Mouse (Mus musculus) heart, adult 2 months (tissue): ENCODE data around the gene Dnajc3.

Experiments used
- CTCF ChIP-seq: fragments of 200-600 bp; IDR thresholded peaks from 2 replicates; pipeline ENCODE4 v1.8.1; 2022; ENCODE audit warnings: antibody characterized with exemption, mild to moderate bottlenecking, moderate library complexity
- EP300 ChIP-seq: fragments of 200-500 bp; IDR thresholded peaks from 2 replicates; pipeline ENCODE4 v1.6.1; 2011; ENCODE audit warnings: low read depth, low read length, control low read depth; ENCODE audit not compliant: insufficient read depth
- POLR2A ChIP-seq: fragments of 200-500 bp; IDR thresholded peaks from 2 replicates; pipeline ENCODE4 v1.6.1; 2011; ENCODE audit warnings: mild to moderate bottlenecking, low read depth, low read length, control low read depth; ENCODE audit not compliant: insufficient read depth

DNA sequence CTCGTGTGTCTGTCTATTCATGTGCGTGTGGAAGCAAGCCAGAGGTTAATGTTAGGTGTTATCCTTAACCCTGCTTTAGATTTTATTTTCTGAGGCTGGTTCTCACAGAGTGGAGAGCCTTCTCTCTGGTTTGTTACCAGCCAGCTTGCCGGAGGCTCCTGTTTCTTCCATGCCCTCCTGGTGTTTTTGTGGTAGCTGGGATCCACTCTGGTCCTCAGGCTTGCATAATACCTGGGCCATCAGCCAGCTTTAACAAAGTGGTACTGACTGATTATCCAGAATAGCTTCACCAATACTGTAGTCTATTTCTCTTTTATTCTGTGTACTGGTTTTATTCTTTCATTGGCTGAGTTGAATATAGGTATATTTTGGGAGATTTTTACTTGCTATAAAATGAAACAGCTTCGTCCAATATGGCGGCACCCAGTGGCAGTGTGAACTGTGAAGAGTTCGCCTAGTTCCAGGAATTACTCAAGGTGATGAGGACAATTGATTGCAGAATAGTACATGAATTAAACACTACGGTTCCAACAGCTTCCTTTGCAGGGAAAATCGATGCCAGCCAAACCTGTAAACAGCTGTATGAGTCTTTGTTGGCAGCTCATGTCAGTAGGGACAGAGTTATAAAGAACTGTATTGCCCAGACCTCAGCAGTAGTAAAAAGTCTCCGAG lies 14.3 kb downstream of the Dnajc3 start:
- TF ChIP-seq POLR2A (no peak), CTCF (no peak), EP300 (no peak)
